Mouse (Mus musculus) CH12.LX (cell line): ENCODE data around the gene Chrm3. TPM values are rescaled to one million over a fixed set of nuclear protein-coding genes. Genes with fewer than 3 reads are reported as not detected.
A peak's percentile ranks its signal among the peaks of the same experiment; 100 is the strongest.

Experiments used
- DNase-seq: peaks from one replicate; pipeline ENCODE4 v3.0.0-alpha.2; 2013; ENCODE audit errors: extremely low read depth
- H3K27ac ChIP-seq: 2 replicates; pipeline ENCODE4 v1.5.1; 2012; ENCODE audit warnings: low read depth, mild to moderate bottlenecking, control low read depth, moderate library complexity; ENCODE audit not compliant: insufficient read depth
- H3K27me3 ChIP-seq: replicated peaks from 2 replicates; pipeline ENCODE3; 2012; ENCODE audit warnings: inconsistent platforms
- H3K36me3 ChIP-seq, 2 experiments: replicated peaks in 1 of 2; 2 replicates each; pipeline versions ENCODE3 to v1.6.1; 2012; ENCODE audit warnings: inconsistent platforms in 1 of 2, low read length in 1 of 2, mild to moderate bottlenecking in 1 of 2, mixed read lengths in 1 of 2, moderate library complexity in 1 of 2; ENCODE audit not compliant: control insufficient read depth in 1 of 2, insufficient read depth in 1 of 2
- H3K4me1 ChIP-seq, 2 experiments: 2 replicates each; pipeline ENCODE4 v1.6.1; 2012; ENCODE audit warnings: inconsistent platforms in 1 of 2, moderate library complexity in 1 of 2; ENCODE audit not compliant: insufficient read depth in 2 of 2, control insufficient read depth in 1 of 2
- H3K4me2 ChIP-seq: 2 replicates; pipeline ENCODE4 v1.6.1; 2012; ENCODE audit warnings: low read depth, mild to moderate bottlenecking, control low read depth; ENCODE audit not compliant: poor library complexity, insufficient read depth, severe bottlenecking
- H3K4me3 ChIP-seq, 3 experiments: fragments of 150-350 bp in 1 of 3; sonication (generic) in 1 of 3; replicated peaks in 1 of 3; 2 replicates each; pipeline versions ENCODE3 to v1.5.1; 2011 to 2012; ENCODE audit warnings: low read depth in 2 of 3, low read length in 2 of 3, mild to moderate bottlenecking in 2 of 3, moderate library complexity in 2 of 3, control low read depth in 1 of 3, improper control_type of control experiment in 1 of 3, inconsistent platforms in 1 of 3, mixed read lengths in 1 of 3; ENCODE audit not compliant: poor library complexity in 1 of 3
- H3K79me2 ChIP-seq: replicated peaks from 2 replicates; pipeline ENCODE4 v1.6.1; 2012; ENCODE audit warnings: mild to moderate bottlenecking, moderate library complexity; ENCODE audit not compliant: control insufficient read depth, poor library complexity, insufficient read depth, severe bottlenecking; ENCODE audit errors: extremely low read depth
- H3K9ac ChIP-seq: 2 replicates; pipeline ENCODE4 v1.6.1; 2012; ENCODE audit warnings: low read depth, mild to moderate bottlenecking, control low read depth, moderate library complexity; ENCODE audit not compliant: insufficient read depth
- H3K9me3 ChIP-seq: replicated peaks from 2 replicates; pipeline ENCODE3; 2012; ENCODE audit warnings: low read length, inconsistent platforms, mixed read lengths
- CHD1 ChIP-seq: IDR thresholded peaks from 2 replicates; pipeline ENCODE4 v1.6.1; 2012; ENCODE audit warnings: low read depth, low read length, improper control_type of control experiment, inconsistent platforms
- CHD2 ChIP-seq: IDR thresholded peaks from 2 replicates; pipeline ENCODE4 v1.6.1; 2011; ENCODE audit warnings: low read length, improper control_type of control experiment
- E2F4 ChIP-seq: IDR thresholded peaks from 2 replicates; pipeline ENCODE4 v1.6.1; 2011; ENCODE audit warnings: low read depth, low read length, improper control_type of control experiment; ENCODE audit not compliant: insufficient replicate concordance
- ETS1 ChIP-seq: conservative IDR thresholded peaks from 2 replicates; pipeline ENCODE4 v1.6.1; 2012; ENCODE audit warnings: low read depth, mild to moderate bottlenecking, inconsistent platforms, low read length, improper control_type of control experiment, moderate library complexity
- GABPA ChIP-seq: IDR thresholded peaks from 2 replicates; pipeline ENCODE4 v1.6.1; 2012; ENCODE audit warnings: low read depth, low read length, improper control_type of control experiment, inconsistent platforms; ENCODE audit not compliant: insufficient replicate concordance
- JUN ChIP-seq: IDR thresholded peaks from 2 replicates; pipeline ENCODE4 v1.6.1; 2011; ENCODE audit warnings: low read depth, mild to moderate bottlenecking, low read length, improper control_type of control experiment, moderate library complexity; ENCODE audit not compliant: insufficient read depth
- JUND ChIP-seq: conservative IDR thresholded peaks from 2 replicates; pipeline ENCODE4 v1.6.1; 2011; ENCODE audit warnings: low read depth, low read length, improper control_type of control experiment
- KAT2A ChIP-seq: IDR thresholded peaks from 2 replicates; pipeline ENCODE4 v1.6.1; 2012; ENCODE audit warnings: low read length, improper control_type of control experiment, inconsistent platforms; ENCODE audit not compliant: insufficient replicate concordance
- MAFK ChIP-seq: IDR thresholded peaks from 2 replicates; pipeline ENCODE4 v1.6.1; 2011; ENCODE audit warnings: low read length, improper control_type of control experiment; ENCODE audit not compliant: insufficient replicate concordance
- MAX ChIP-seq: IDR thresholded peaks from 2 replicates; pipeline ENCODE4 v1.6.1; 2011; ENCODE audit warnings: low read length, improper control_type of control experiment
- MAZ ChIP-seq: IDR thresholded peaks from 2 replicates; pipeline ENCODE4 v1.6.1; 2012; ENCODE audit warnings: low read depth, mild to moderate bottlenecking, inconsistent platforms, low read length, improper control_type of control experiment, moderate library complexity
- MXI1 ChIP-seq: IDR thresholded peaks from 2 replicates; pipeline ENCODE4 v1.6.1; 2011; ENCODE audit warnings: mild to moderate bottlenecking, low read depth, low read length, improper control_type of control experiment
- MYC ChIP-seq: IDR thresholded peaks from 2 replicates; pipeline ENCODE4 v1.6.1; 2011; ENCODE audit warnings: low read depth, mild to moderate bottlenecking, improper control_type of control experiment, low read length
- NELFE ChIP-seq: IDR thresholded peaks from 2 replicates; pipeline ENCODE4 v1.6.1; 2011; ENCODE audit warnings: low read depth, low read length, improper control_type of control experiment
- NRF1 ChIP-seq: IDR thresholded peaks from 2 replicates; pipeline ENCODE4 v1.6.1; 2014; ENCODE audit warnings: low read depth, mild to moderate bottlenecking, inconsistent platforms, low read length, improper control_type of control experiment, moderate library complexity
- POLR2A ChIP-seq: IDR thresholded peaks from 2 replicates; pipeline ENCODE4 v1.6.1; 2011; ENCODE audit warnings: low read depth, mild to moderate bottlenecking, improper control_type of control experiment, low read length
- SIN3A ChIP-seq: IDR thresholded peaks from 2 replicates; pipeline ENCODE4 v1.6.1; 2012; ENCODE audit warnings: low read length, improper control_type of control experiment, inconsistent platforms
- ZKSCAN1 ChIP-seq: IDR thresholded peaks from 2 replicates; pipeline ENCODE4 v1.6.1; 2012; ENCODE audit warnings: low read depth, inconsistent platforms, low read length, improper control_type of control experiment, borderline replicate concordance
- ZNF384 ChIP-seq: IDR thresholded peaks from 2 replicates; pipeline ENCODE4 v1.6.1; 2012; ENCODE audit warnings: low read depth, low read length, improper control_type of control experiment, inconsistent platforms
- dilution Hi-C: fragments of 300-500 bp; cut with MboI; formaldehyde crosslinking; loops from 2 replicates; pipeline ENCODE4 v1.14.3; 2020; ENCODE audit warnings: low sequenced_read_pairs; ENCODE audit not compliant: extremely low pct_unique_long_range_greater_than_20kb, extremely low pct_ligation_motif_present
- in situ Hi-C: fragments of 300-500 bp; cut with MboI; formaldehyde crosslinking; loops from 3 replicates; pipeline ENCODE4 v1.14.3; 2019; ENCODE audit warnings: low sequenced_read_pairs, low pct_ligation_motif_present, low pct_unique_long_range_greater_than_20kb, mixed read lengths
- polyA plus RNA-seq: library from polyadenylated mRNA; unstranded; fragments of >175 nt; gene quantifications from 2 replicates; pipeline ENCODE4 v1.2.1, GENCODE M21; 2012; ENCODE audit warnings: low read depth; ENCODE audit not compliant: insufficient read length
- total RNA-seq, 2 experiments: library from RNA; depleted of rRNA; stranded (reverse); fragments of 300-350 nt in 1 of 2; fragments of >200 nt in 1 of 2; gene quantifications; 2 replicates each; pipeline ENCODE4 v1.2.3; 2012 to 2014

The Chrm3 gene
- total and polyA plus RNA-seq, 3 experiments = not detected

DNA sequence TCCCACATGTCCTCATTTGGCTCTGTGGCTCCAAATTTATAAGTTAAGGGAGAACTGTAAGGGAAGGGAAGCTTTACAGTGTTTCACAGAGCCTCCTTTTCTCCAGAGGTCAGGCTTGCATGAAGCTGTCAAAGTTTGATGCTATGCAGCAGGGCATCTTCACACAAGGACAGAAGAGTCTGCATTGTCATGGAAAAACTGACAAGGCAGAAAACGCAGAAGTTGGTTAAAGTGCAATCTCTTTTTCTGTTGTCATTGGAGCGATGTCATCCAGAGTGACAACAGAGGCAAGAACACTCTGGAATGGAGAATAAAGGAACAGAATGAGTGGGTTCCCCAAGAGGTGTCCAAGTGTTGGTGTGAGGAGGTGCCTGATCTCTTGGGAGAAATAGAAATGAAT, 377.4 kb downstream of the Chrm3 start:
- Histone ChIP-seq H3K9ac (no peak overlapping the region), H3K4me3 (no peak overlapping the region)

DNA sequence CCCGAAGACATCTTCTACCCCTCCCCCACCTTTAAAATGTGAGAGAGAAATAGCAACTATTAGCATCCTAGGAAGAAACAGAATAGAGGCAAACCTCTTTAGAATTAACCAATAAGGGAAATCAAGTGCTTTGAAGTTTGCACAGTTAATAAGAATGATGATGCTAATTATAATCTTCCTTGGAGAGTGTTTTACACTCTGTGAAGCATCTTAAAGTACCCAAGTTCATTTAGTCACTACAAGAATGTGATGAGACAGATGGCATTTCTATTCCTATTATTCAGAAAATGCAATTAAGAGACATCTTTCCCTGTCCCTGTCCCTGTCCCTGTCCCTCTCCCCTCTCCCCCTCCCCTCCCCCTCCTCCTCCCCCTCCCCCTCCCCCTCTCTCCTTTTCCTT, 382.9 kb downstream of the Chrm3 start:
- in situ Hi-C loops = no loop called here
- H3K27me3 ChIP-seq = no peaks in the 10 kb centered on the region
- H3K36me3 ChIP-seq = no peaks in the 10 kb centered on the region
- no peaks in the 10 kb centered on the region for H3K9me3 ChIP-seq
- no peak overlapping the region for H3K4me3 ChIP-seq
- no peak for DNase-seq
- TF ChIP-seq MXI1 (no peak), JUN (no peak), ZNF384 (no peak)
- H3K4me2 ChIP-seq = no peak overlapping the region
- no peaks in the 10 kb centered on the region for H3K4me1 ChIP-seq
- no peak overlapping the region for H3K27ac ChIP-seq
- no peaks in the 10 kb centered on the region for H3K79me2 ChIP-seq
- dilution Hi-C loops = no loop called here
- H3K9ac ChIP-seq = no peak overlapping the region

More for the DNA sequence above, 377.4 kb downstream of the Chrm3 start:
- Histone ChIP-seq H3K4me2 (0 out of 2 replicates have a peak overlapping the region, but pooled peaks have one; percentile 24), H3K79me2 (no peaks in the 10 kb centered on the region), H3K36me3 (no peaks in the 10 kb centered on the region), H3K4me1 (peaks cover 0 to 8% of the 10 kb centered on the region in 2 experiments; a peak in 2 of 4 replicates), H3K27me3 (no peaks in the 10 kb centered on the region), H3K27ac (no peak overlapping the region), H3K9me3 (no peaks in the 10 kb centered on the region)
- dilution Hi-C loops = no loop called here
- peak; percentile 48 for DNase-seq
- in situ Hi-C loops = no loop called here
- TF ChIP-seq ZKSCAN1 (no peak), GABPA (no peak), MYC (no peak), MAZ (no peak), ETS1 (no peak), MAX (no peak), JUN (peak; percentile 60; the same call in 1 of the 2 replicates), CHD1 (no peak), E2F4 (no peak), CHD2 (no peak), ZNF384 (no peak), JUND (peak; percentile 83), NRF1 (no peak), SIN3A (no peak), POLR2A (no peak), KAT2A (no peak), MAFK (peak; percentile 85), NELFE (no peak)
